Mouse (Mus musculus) adrenal gland, postnatal 10 days (tissue): ENCODE data around the gene Bmp6. TPM values are rescaled to one million over a fixed set of nuclear protein-coding genes. Genes with fewer than 3 reads are reported as not detected.

ENCODE experiments used
- DNase-seq: peaks from one replicate; pipeline ENCODE4 v3.0.0; 2021; ENCODE audit warnings: mixed read lengths
- total RNA-seq, 2 experiments: library from RNA; stranded (reverse); gene quantifications; 2 replicates each; pipeline ENCODE4 v1.2.3; 2021

Bmp6 gene
- total RNA-seq, 2 experiments from 2014 or later, result 9.5 to 11.2 TPM

- no peak for DNase-seq
Observed at GRCm38 (mm10) chr13:38353420-38354255, 8.7 kb downstream of the Bmp6 start.

- no peak for DNase-seq
Observed at GRCm38 (mm10) chr13:38354284-38354683, 9.4 kb downstream of the Bmp6 start.

- no peak for DNase-seq
Observed at GRCm38 (mm10) chr13:38359045-38359444, 14.1 kb downstream of the Bmp6 start.

GRCm38 (mm10) chr13:38362751-38363150 lies 17.8 kb downstream of the Bmp6 start:
- DNase-seq, result no peak

- no peak for DNase-seq
Observed at GRCm38 (mm10) chr13:38363869-38364268, 19.0 kb downstream of the Bmp6 start.

- no peak for DNase-seq
Observed at GRCm38 (mm10) chr13:38369624-38370023, 24.7 kb downstream of the Bmp6 start.

- peak; percentile 27 for DNase-seq
Observed at GRCm38 (mm10) chr13:38376071-38376470, 31.2 kb downstream of the Bmp6 start.

- peak; percentile 57 for DNase-seq
Observed at GRCm38 (mm10) chr13:38377355-38377754, 32.4 kb downstream of the Bmp6 start.

GRCm38 (mm10) chr13:38379806-38380205 lies 34.9 kb downstream of the Bmp6 start:
- no peak for DNase-seq

- no peak for DNase-seq
Observed at GRCm38 (mm10) chr13:38386035-38386559, 41.2 kb downstream of the Bmp6 start.

GRCm38 (mm10) chr13:38387453-38388040 lies 42.6 kb downstream of the Bmp6 start:
- DNase-seq, result no peak

GRCm38 (mm10) chr13:38393444-38393843 lies 48.5 kb downstream of the Bmp6 start:
- no peak for DNase-seq

- DNase-seq, result no peak
Observed at GRCm38 (mm10) chr13:38395026-38395425, 50.1 kb downstream of the Bmp6 start.

- DNase-seq, result no peak
Observed at GRCm38 (mm10) chr13:38397007-38397545, 52.2 kb downstream of the Bmp6 start.

GRCm38 (mm10) chr13:38398658-38399057 lies 53.8 kb downstream of the Bmp6 start:
- DNase-seq, result no peak

- no peak for DNase-seq
Observed at GRCm38 (mm10) chr13:38400662-38401061, 55.8 kb downstream of the Bmp6 start.

- no peak for DNase-seq
Observed at GRCm38 (mm10) chr13:38407611-38408315, 62.9 kb downstream of the Bmp6 start.

- DNase-seq, result no peak
Observed at GRCm38 (mm10) chr13:38408636-38409035, 63.7 kb downstream of the Bmp6 start.

- DNase-seq, result peak; percentile 81
Observed at GRCm38 (mm10) chr13:38410322-38410865, 65.5 kb downstream of the Bmp6 start.

GRCm38 (mm10) chr13:38419781-38420180 lies 74.9 kb downstream of the Bmp6 start:
- DNase-seq, result no peak

GRCm38 (mm10) chr13:38422491-38422890 lies 77.6 kb downstream of the Bmp6 start:
- no peak for DNase-seq

GRCm38 (mm10) chr13:38425294-38425693 lies 80.4 kb downstream of the Bmp6 start:
- DNase-seq, result no peak
